Mouse (Mus musculus) cerebellum, adult 2 months (tissue): ENCODE measurements around the gene Wasf2.

ENCODE experiments used
- CTCF ChIP-seq: fragments of 200-500 bp; IDR thresholded peaks from 2 replicates; pipeline ENCODE4 v1.5.1; 2011; ENCODE audit warnings: low read depth, mild to moderate bottlenecking, control low read depth, low read length, moderate library complexity, borderline replicate concordance; ENCODE audit not compliant: insufficient read depth
- POLR2A ChIP-seq: fragments of 200-500 bp; IDR thresholded peaks from 2 replicates; pipeline ENCODE4 v1.6.1; 2011; ENCODE audit warnings: low read length, control low read depth, borderline replicate concordance; ENCODE audit not compliant: insufficient read depth

- TF ChIP-seq CTCF (no peak), POLR2A (no peak)
Measured at GRCm38 (mm10) chr4:133115721-133116429, 14.4 kb upstream of the Wasf2 start.
